Mouse (Mus musculus): ENCODE data around the gene Tubb4a.
A peak's percentile ranks its signal among the peaks of the same experiment; 100 is the strongest.

Tubb4a gene

GRCm38 (mm10) chr17:57051679-57052078 lies 35.9 kb downstream of the Tubb4a start:
- DNase-seq: peak; percentile 32

- DNase-seq: no peak
Measured at GRCm38 (mm10) chr17:57048816-57049215, 38.8 kb downstream of the Tubb4a start.

- DNase-seq: no peak
Measured at GRCm38 (mm10) chr17:57047406-57047805, 40.2 kb downstream of the Tubb4a start.

GRCm38 (mm10) chr17:57041554-57041953 lies 46.0 kb downstream of the Tubb4a start, which contains the start of gene Slc25a41:
TSS of gene Slc25a41 (minus strand) at chr17:57041654.
- no peak for DNase-seq

- no peak for DNase-seq
Measured at GRCm38 (mm10) chr17:57038978-57039377, 48.6 kb downstream of the Tubb4a start.

- no peak for DNase-seq
Measured at GRCm38 (mm10) chr17:57032854-57033253, 54.7 kb downstream of the Tubb4a start.

GRCm38 (mm10) chr17:57031661-57032420 lies 55.7 kb downstream of the Tubb4a start:
- DNase-seq: peak; percentile 100

- no peak for DNase-seq
Measured at GRCm38 (mm10) chr17:57030931-57031660, 56.5 kb downstream of the Tubb4a start, which contains the start of gene Khsrp. TSS of gene Khsrp (minus strand) at chr17:57031522.

Measured in lung, postnatal 36 days (tissue).